Mouse (Mus musculus): ENCODE results near the gene H2-M10.3. TPM values are rescaled to one million over a fixed set of nuclear protein-coding genes. Genes with fewer than 3 reads are reported as not detected.
"Not testable (repeated sequence)": the region's sequence is repeated elsewhere in the genome, so short reads cannot be mapped to it uniquely, and the experiment has no call there.

H2-M10.3 gene
- not detected in 2 replicates for polyA plus RNA-seq (2016; fragmentation: Nextera tagmentation; extraction: Ambion mirVana)

- not testable (repeated sequence) for H3K27me3 ChIP-seq (ENCODE audit: insufficient read depth, poor library complexity, severe bottlenecking); DNase-seq (ENCODE audit: low spot score); H3K4me1 ChIP-seq; H3K36me3 ChIP-seq; H3K9me3 ChIP-seq; H3K4me3 ChIP-seq; H3K27ac ChIP-seq
- 79% methylated on average over 2 of the region's 2 CpGs for WGBS
Observed at GRCm38 (mm10) chr17:36368317-36368716, at the start of gene H2-M10.3. H2-M10.3 (minus strand) TSS chr17:36368417.

DNA sequence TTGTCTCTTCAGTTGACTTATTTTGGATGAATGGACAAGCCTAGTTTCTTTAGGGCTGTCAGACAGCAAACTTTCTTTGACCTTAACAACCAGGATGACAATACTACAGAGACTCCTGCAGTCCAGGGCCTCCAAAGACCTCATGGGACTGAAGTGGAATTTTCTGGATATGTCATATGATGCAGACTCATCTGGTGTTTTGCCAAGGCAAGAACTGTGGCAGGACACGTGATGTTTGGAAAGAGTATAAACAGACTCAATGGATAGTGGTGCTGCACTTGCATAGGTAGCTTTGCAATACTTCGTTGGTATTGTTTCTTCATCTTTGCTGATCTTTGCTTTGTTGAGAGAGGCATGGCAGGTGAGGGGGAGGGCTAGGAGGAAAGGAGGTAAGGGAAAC is 49.2 kb upstream of the H2-M10.3 start:
- no peaks in the 10 kb centered on the region for H3K27me3 ChIP-seq (ENCODE audit: insufficient read depth, poor library complexity, severe bottlenecking)
- H3K27ac ChIP-seq, result no peak overlapping the region
- DNase-seq (ENCODE audit: low spot score), result no peak
- H3K9me3 ChIP-seq, result no peaks in the 10 kb centered on the region
- no peaks in the 10 kb centered on the region for H3K4me1 ChIP-seq
- WGBS, result 50% methylated on average over 2 of the region's 2 CpGs
- H3K36me3 ChIP-seq, result no peaks in the 10 kb centered on the region
- H3K4me3 ChIP-seq, result no peak overlapping the region

DNA sequence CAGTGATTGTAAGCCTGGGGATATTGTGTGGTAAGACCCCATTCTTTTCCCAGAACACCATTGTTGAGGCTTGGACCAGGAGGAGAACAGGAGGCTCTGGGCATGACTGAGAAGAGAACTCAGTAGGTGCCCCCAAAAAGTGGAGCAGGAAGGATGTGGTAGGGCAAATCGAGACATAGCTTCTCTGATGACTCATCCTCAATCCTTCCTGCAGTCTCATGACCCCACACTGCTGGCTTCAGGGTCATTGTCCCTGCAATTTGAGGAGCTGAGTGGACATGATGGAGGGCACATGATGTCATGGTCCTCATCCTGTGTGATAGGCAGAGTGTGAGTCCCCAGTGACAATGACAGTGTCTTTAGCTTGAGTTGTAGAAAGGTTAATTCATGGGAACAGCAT is 47.2 kb upstream of the H2-M10.3 start:
- H3K9me3 ChIP-seq, result no peaks in the 10 kb centered on the region
- WGBS, result 64% methylated on average over 1 of the region's 1 CpGs
- H3K4me1 ChIP-seq, result no peaks in the 10 kb centered on the region
- no peaks in the 10 kb centered on the region for H3K36me3 ChIP-seq
- H3K27me3 ChIP-seq (ENCODE audit: insufficient read depth, poor library complexity, severe bottlenecking), result no peaks in the 10 kb centered on the region
- H3K27ac ChIP-seq, result no peak overlapping the region
- DNase-seq (ENCODE audit: low spot score), result no peak
- H3K4me3 ChIP-seq, result no peak overlapping the region

GRCm38 (mm10) chr17:36414361-36414760 is 46.1 kb upstream of the H2-M10.3 start:
- Histone ChIP-seq H3K27ac (no peak overlapping the region), H3K36me3 (no peaks in the 10 kb centered on the region), H3K9me3 (no peaks in the 10 kb centered on the region), H3K4me1 (no peaks in the 10 kb centered on the region), H3K27me3 (ENCODE audit: insufficient read depth, poor library complexity, severe bottlenecking) (no peaks in the 10 kb centered on the region), H3K4me3 (no peak overlapping the region)
- 76% methylated on average over 1 of the region's 1 CpGs for WGBS
- no peak for DNase-seq (ENCODE audit: low spot score)

DNA sequence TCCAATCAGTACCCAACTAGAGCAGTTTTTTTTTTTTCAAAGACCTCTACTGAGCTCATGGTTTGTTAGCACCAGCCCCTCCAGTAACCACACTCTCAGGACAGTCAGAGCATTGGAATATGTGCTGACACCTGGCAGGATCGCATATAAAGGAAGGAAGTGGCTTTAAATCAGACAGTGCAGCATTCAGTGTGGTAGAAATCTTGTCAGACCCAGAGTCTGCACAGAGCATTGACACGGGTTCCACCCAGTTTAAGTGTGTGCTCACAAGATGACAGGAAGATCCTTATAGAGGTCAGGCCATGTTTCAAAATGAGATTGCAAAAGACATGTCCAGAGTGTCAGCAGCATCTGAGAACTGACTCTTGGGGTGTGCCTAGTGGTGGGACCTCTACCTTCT is 21.7 kb upstream of the H2-M10.3 start:
- no peak overlapping the region for H3K27ac ChIP-seq
- H3K36me3 ChIP-seq, result no peaks in the 10 kb centered on the region
- no peak for DNase-seq (ENCODE audit: low spot score)
- WGBS, result 76% methylated on average over 2 of the region's 2 CpGs
- no peak overlapping the region for H3K4me3 ChIP-seq
- no peaks in the 10 kb centered on the region for H3K27me3 ChIP-seq (ENCODE audit: insufficient read depth, poor library complexity, severe bottlenecking)
- H3K4me1 ChIP-seq, result no peaks in the 10 kb centered on the region
- H3K9me3 ChIP-seq, result no peaks in the 10 kb centered on the region

DNA sequence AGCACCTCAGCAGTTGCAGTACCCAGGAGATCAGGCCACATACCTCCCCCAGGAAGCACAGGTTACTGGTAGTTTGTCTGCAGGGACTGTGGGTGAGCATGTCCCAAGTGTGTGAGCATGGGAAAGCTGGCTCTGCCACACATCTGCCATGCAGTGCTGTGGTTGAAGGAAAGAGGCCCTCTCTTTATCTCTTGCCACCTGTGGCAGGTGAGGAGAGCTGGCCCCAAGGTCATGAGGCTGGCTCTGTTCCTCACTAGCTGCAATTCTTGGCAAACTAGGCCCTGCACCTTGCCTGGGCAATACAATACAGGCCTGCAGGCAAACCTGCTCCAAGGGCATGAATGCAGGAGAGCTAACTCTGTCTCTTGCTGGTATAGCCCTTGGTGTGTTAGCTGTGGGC is 5.8 kb downstream of the H2-M10.3 start:
- not testable (repeated sequence) for H3K4me1 ChIP-seq; H3K36me3 ChIP-seq; DNase-seq (ENCODE audit: low spot score); H3K27ac ChIP-seq; H3K27me3 ChIP-seq (ENCODE audit: insufficient read depth, poor library complexity, severe bottlenecking); H3K9me3 ChIP-seq; H3K4me3 ChIP-seq

DNA sequence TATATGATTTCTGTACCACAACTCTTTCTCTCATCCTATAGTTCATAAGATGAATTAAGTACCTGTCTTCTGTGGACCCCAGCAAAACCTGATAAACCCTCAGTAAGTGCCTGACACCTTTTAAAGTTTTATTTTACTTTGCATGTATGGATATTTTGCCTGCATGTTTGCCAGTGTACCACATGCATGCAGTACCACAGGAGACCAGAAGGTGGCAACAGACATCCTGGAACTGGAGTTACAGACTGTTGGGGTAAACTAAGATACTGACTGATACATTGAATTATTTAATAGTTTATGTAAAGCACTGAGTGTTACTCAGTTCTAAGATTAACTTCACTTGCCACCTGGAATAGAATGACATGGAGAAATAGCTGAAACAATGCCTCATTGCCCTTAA is 10.7 kb downstream of the H2-M10.3 start:
- H3K27me3 ChIP-seq (ENCODE audit: insufficient read depth, poor library complexity, severe bottlenecking); H3K4me1 ChIP-seq; H3K9me3 ChIP-seq; H3K36me3 ChIP-seq; H3K27ac ChIP-seq; H3K4me3 ChIP-seq; DNase-seq (ENCODE audit: low spot score): not testable (repeated sequence)

DNA sequence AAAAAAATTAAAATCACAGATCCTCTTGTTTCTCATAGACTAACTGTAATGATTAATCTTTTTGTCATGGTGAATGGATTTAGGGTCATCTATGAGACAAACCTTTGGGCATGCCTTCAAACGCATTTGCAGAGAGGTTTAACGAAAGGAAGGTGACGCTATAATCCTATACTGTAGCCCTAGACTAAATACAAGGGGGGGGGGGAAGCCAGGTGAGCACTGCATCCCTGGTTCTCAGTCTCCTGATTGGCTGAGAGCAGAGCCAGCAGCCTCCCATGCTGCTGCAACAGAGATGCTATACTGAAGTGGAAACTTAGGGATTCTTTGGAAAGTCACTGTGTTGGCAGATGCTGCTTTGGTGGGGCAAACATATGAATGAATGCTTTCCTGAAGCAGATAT is 12.5 kb downstream of the H2-M10.3 start:
- Histone ChIP-seq H3K27me3 (ENCODE audit: insufficient read depth, poor library complexity, severe bottlenecking) (no peaks in the 10 kb centered on the region), H3K9me3 (no peaks in the 10 kb centered on the region), H3K4me3 (no peak overlapping the region), H3K27ac (no peak overlapping the region), H3K36me3 (no peaks in the 10 kb centered on the region), H3K4me1 (no peaks in the 10 kb centered on the region)
- DNase-seq (ENCODE audit: low spot score), result no peak
- WGBS, result 42% methylated on average over 3 of the region's 3 CpGs

DNA sequence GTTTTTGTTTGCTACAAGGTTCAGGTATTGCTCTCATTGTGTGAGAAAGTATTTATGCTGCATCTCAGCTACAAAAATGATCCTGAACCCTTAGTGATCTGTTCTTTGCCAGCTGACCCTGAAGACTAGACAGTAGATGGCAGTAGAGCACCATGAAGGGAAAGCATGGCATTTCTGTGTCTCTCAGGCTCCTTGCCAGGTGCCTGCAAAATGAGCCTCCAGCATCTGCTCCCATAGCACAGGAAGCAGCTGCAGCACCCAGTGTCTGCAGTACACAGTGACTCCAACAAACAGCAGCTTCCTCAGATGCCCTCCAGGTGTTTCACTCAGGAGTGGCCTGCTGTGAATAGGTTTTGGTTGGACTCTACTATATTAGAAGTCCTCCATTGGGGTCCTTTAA is 12.9 kb downstream of the H2-M10.3 start:
- not testable (repeated sequence) for H3K4me3 ChIP-seq; H3K27ac ChIP-seq; H3K9me3 ChIP-seq; H3K4me1 ChIP-seq; H3K27me3 ChIP-seq (ENCODE audit: insufficient read depth, poor library complexity, severe bottlenecking); DNase-seq (ENCODE audit: low spot score); H3K36me3 ChIP-seq

DNA sequence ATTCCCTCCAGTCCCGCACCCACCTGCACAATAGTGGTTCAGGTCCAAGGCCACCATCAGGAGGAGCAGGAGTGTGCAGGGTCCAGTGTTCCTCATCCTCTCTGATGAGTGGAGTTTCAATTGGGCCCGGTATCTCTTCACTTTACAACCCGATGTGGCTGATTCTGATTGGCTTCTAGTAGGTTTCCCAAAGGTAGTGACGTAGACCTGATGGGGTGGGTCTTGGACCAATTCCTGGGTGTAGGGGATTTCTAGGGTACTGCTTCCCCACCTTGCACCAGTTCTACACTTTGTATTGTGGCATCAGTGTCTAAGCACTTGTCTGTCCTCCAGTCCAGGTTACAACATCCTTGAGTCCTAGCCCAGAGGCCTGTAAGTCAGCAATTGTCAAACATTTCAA is 42.2 kb downstream of the H2-M10.3 start, which contains the start of gene H2-M10.1:
Gene H2-M10.1 (minus strand): TSS at position 101 of the 400 bp plus-strand sequence.
- H3K4me3 ChIP-seq, result no peak within 1 kb of the TSS
- DNase-seq (ENCODE audit: low spot score), result no peak
- H3K36me3 ChIP-seq, result no peaks in the 10 kb centered on the region
- H3K4me1 ChIP-seq, result no peaks in the 10 kb centered on the region
- no peak within 1 kb of the TSS for H3K27ac ChIP-seq
- 89% methylated on average over 4 of the region's 4 CpGs for WGBS
- no peaks in the 10 kb centered on the region for H3K27me3 ChIP-seq (ENCODE audit: insufficient read depth, poor library complexity, severe bottlenecking)
- H3K9me3 ChIP-seq, result no peaks in the 10 kb centered on the region

GRCm38 (mm10) chr17:36315689-36316253 is 52.4 kb downstream of the H2-M10.3 start:
- WGBS, result 25% methylated on average over 5 of the region's 5 CpGs
- Histone ChIP-seq H3K4me3 (peak overlapping the region; percentile 72), H3K27me3 (ENCODE audit: insufficient read depth, poor library complexity, severe bottlenecking) (no peaks in the 10 kb centered on the region), H3K9me3 (no peaks in the 10 kb centered on the region), H3K27ac (no peak overlapping the region; the same call in 1 of the 2 replicates), H3K4me1 (no peaks in the 10 kb centered on the region), H3K36me3 (no peaks in the 10 kb centered on the region)
- no peak for DNase-seq (ENCODE audit: low spot score)

- DNase-seq (ENCODE audit: low spot score), result peak; percentile 81
- Histone ChIP-seq H3K4me3 (peak overlapping the region; percentile 72), H3K27ac (peak overlapping the region; percentile 79), H3K27me3 (ENCODE audit: insufficient read depth, poor library complexity, severe bottlenecking) (no peaks in the 10 kb centered on the region), H3K9me3 (no peaks in the 10 kb centered on the region), H3K36me3 (no peaks in the 10 kb centered on the region), H3K4me1 (no peaks in the 10 kb centered on the region)
- WGBS, result 0% methylated on average over 19 of the region's 19 CpGs
Observed at GRCm38 (mm10) chr17:36315041-36315688, 53.1 kb downstream of the H2-M10.3 start.

Data from heart, embryonic 10.5 days (tissue).